Mouse (Mus musculus) C2C12 (cell line): ENCODE results near the gene Afg3l1.

Experiments used
- CTCF ChIP-seq: IDR thresholded peaks from one replicate; pipeline ENCODE4 v1.5.1; 2011; ENCODE audit not compliant: control insufficient read depth, insufficient read depth, insufficient read length
- MAX ChIP-seq: IDR thresholded peaks from one replicate; pipeline ENCODE4 v1.6.1; 2011; ENCODE audit warnings: mild to moderate bottlenecking, control low read depth
- MYOG ChIP-seq: IDR thresholded peaks from one replicate; pipeline ENCODE4 v1.6.1; 2011; ENCODE audit not compliant: control insufficient read depth, insufficient read length; ENCODE audit errors: extremely low read depth
- USF1 ChIP-seq: IDR thresholded peaks from one replicate; pipeline ENCODE4 v1.6.1; 2011; ENCODE audit warnings: low read depth, mild to moderate bottlenecking, control low read depth, moderate library complexity

GRCm38 (mm10) chr8:123514781-123515539 is 37.3 kb downstream of the Afg3l1 start, which contains the start of gene Dbndd1:
- TF ChIP-seq CTCF (peak; percentile 58), MYOG (no peak), USF1 (no peak), MAX (no peak)
